Mouse (Mus musculus) layer of hippocampus, postnatal 25 days (tissue): ENCODE data around the gene Vta1. TPM values are rescaled to one million over a fixed set of nuclear protein-coding genes. Genes with fewer than 3 reads are reported as not detected.

Source experiments
- DNase-seq, 2 experiments: peaks; one replicate each; pipeline ENCODE4 v3.0.0; 2022; ENCODE audit warnings: mixed read lengths in 2 of 2, low spot score in 1 of 2; ENCODE audit errors: extremely low spot score in 1 of 2
- total RNA-seq, 2 experiments: library from RNA; stranded (reverse); gene quantifications; 2 replicates each; pipeline ENCODE4 v1.2.3; 2021

Gene Vta1
- total RNA-seq: 10 to 100 TPM; 70.4 to 75.2 TPM

DNA sequence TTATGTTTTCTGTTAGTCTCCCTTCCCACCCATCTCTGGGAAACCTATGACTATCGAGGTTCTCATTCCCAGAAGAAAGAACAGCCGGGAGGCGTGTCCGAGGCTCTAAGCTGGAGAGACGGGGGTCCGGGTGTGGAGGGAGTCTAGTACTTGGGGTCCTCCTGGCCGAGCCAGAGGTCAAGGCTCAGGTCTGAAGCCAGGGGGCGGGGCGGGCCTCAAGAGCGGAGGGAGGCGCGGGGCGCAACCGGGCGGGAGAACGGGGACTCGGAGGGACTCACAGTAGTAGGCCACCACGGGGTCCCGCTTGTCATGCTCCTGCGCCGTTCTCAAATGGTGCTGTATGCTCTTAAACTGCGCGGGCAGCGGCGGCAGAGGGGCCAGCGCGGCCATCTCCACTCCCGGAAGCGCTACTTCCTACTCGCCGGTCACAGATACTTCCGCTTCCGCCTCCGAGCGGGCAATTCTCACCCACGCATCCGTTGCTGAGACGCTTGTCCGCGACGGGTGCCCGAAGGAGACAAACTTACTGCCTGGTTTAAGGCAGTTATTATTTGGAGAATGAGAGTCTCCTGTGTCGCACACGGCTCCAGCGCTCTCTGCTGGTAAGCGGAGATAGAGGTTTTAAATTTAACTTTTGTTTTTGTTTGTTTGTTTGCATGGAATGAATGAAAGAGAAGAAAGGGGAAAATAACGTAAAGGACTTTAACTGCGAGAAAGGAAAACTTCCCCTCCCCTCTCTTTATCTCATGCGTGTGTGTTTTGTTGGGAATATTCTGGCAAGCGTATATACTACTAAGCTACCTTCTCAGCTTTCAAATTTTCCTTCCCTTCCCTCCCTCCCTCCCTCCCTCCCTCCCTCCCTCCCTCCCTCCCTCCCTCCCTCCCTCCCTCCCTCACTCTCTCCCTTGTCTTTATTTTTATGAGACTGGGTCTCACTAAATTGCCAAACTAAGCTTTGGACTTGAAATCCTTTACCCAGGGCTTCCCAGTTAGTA, at the start of gene Vta1, which contains the start of gene Nmbr:
Gene Vta1, minus strand, starts transcription at position 489 of the 995 bp plus-strand sequence.
Gene Nmbr, plus strand, starts transcription at position 520 of the 995 bp plus-strand sequence.
- DNase-seq: peak; percentile 93 to 98

DNA sequence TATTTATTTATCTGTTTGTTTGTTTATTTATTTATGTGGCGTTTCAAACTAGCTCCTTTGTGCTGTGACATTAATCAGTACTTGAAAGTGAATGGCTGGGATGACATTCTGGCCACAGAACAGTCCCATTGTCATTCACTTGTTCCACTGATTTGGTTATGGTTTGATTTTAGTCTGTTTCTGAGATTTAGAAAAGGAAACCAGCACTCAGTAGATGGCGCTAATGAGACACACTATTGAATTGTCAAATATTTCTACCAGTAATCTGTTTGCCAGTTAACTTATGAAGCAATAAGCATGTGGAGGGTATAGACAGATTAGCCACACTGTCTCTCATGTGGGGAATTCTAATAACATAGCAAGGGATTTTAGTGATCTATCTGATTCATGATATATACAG, 28.9 kb upstream of the Vta1 start:
- DNase-seq: peak in 1 of 2 experiments; percentile 46

DNA sequence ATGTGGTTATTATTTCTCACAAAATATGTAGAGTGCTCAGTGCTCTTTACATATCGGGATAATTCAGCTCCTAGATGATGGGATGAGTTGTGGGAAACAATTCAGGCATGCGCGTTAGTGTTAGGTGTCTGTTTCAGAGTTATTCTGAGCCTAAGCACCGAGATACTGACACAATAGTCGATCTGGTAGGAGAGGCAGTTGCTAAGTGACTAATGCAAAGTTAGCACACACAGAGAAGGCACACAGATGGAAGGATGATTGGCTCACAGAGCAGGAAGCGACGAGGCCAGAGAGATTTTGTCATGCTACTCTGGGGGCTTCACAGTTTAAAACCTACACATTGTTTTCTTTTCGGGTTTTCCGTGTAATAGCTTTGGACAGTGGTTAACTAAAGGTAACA, 20.3 kb upstream of the Vta1 start:
- peak; percentile 4 to 7 for DNase-seq

DNA sequence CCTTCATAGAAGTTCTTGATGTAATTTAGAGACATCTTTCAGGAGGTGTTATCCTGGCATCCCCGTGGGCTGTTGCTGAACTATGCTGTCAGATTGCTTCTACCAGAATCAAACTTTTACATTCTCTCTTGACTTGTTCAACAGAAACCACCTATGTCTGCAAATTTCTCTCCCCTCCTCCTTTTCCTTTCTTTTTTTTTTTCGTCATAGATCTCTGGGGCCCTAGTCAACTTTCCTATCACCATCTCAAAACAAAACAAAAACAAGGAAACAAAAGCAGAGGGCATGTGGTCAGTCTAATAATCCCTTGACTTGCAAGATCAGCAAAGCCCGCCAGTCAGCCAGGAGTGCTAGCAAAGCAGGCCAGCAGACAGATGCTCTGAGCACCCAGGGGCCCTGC, 12.8 kb upstream of the Vta1 start, which contains the start of gene Gje1:
Gene Gje1, minus strand, starts transcription at position 101 of the 400 bp plus-strand sequence.
- DNase-seq: no peak

DNA sequence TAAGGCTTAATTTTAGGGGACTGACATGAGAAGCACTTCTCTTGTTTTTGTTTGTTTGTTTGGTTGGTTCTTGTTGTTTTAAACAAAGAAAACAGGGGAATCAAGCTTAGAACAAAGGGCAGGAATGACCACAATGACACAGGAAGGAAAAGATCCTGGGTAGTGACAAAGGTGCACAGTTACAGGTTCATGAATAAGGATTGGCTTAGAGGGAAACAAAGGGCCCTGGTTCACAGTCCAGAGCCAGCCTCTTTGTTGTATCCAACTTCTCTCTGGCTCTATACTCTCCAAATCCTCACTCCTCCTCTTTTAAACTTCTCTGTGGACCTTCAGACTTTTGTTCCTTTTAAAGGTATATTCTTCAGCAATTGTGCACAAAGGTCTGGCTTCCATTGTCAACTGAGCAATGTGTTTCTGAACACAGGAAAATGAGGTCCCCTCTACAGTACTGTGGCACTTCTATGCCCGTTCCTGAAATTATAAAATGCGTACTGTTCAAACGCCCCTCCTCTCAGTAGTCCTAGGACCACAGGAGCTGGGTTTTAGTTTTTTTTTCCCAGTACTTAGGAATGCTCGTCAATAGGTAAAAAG, 1.4 kb downstream of the Vta1 start:
- no peak for DNase-seq

GRCm38 (mm10) chr10:14703239-14703638, 2.1 kb downstream of the Vta1 start:
- no peak for DNase-seq

GRCm38 (mm10) chr10:14690349-14690748, 15.0 kb downstream of the Vta1 start:
- no peak for DNase-seq

- no peak for DNase-seq
Measured at GRCm38 (mm10) chr10:14688785-14689442, 16.4 kb downstream of the Vta1 start.

DNA sequence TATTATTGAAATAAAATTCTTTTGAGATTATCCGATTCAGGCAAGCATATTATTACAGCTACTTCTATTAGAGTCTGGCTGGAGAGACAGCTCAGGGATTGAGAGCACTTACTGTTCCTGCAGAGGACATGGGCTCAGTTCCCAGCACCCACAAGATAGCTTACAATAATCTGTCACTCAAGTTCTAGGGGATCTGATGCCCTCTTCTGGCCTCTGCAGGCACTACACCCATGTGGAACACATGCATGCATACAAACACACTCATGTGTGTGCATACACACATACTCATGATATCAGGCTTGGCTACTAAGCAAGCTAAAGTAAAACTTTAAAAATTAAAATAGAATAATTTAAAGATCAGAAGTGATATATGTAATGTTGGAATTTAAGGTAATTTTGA, 19.7 kb downstream of the Vta1 start:
- no peak for DNase-seq

DNA sequence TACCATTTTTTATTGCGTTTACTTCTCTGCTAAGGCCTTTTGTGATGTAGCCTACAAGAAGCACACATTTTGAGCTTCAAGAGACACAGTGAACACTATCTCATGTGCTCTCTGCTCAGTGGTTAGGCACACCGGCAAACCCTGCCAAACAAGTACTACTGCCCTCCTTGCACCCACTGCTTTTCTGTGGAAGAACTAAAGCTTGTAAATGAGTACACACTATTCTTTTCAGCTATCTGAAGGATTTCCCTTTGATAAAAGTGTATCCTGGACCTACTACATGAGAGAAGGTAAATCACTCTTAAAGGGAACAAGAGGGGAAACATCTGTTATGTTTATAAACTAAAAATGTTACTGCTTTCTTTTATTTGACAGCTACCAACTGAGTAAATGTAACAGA, 39.2 kb downstream of the Vta1 start:
- DNase-seq: no peak

GRCm38 (mm10) chr10:14660875-14661274, 44.5 kb downstream of the Vta1 start:
- DNase-seq: no peak

DNA sequence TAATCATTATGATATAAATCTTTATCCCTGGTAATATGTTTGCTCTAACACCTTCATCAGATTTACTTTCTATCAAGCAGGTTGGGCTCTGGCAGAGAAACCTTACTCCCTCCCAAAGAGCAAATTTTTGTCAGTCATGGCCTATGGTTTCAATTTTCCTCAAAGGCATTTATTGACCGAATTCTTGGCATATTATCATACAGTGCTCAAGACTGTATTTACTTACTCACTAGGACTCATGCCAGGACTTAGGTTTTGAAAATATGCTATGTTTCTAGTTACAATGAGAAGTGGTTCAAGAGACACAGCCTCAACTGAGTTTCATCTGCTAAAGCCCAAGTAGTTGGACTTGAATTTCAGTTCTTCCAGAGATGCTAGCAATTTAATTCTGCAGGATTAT, 65.7 kb downstream of the Vta1 start:
- DNase-seq: no peak

GRCm38 (mm10) chr10:14639043-14639442, 66.3 kb downstream of the Vta1 start:
- no peak for DNase-seq

DNA sequence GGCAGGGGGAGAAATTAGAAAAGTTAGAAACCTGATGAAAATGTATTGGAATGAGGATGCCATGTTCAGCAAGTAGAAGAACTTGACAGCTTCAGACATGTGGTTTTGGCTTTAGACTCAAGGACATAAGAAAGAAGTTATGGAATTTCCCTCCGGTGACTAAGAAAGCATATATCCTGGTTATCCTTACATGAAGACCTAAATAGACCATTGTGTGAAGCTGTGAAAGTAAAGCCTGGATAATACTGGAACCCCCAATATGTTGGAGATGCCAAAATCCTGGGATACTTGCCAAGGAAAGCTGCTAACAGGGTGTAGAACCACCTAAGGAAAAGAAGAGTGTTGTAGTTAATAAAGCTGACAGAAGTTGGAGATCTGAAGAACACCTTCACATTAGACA, 79.7 kb downstream of the Vta1 start:
- DNase-seq: no peak

DNA sequence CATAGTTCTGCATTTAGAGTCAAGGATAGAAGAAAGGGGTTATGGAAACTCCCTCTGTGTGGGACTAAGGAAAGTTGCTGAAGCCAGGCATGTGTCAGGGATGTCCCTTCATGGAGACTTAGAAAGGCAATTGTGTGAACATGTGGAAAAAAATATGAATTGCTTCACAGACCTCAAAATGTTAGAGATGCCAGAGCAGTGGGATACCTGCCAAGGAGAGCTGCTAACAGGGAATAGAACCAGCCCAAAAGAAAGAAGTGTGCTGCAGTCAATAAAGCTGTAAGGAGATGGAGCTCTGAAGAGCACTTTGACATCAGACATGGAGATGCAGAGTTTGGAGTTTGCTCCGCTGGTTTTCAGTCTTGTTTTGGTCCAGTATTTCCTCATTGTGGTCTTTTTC, 86.2 kb downstream of the Vta1 start:
- no peak for DNase-seq

DNA sequence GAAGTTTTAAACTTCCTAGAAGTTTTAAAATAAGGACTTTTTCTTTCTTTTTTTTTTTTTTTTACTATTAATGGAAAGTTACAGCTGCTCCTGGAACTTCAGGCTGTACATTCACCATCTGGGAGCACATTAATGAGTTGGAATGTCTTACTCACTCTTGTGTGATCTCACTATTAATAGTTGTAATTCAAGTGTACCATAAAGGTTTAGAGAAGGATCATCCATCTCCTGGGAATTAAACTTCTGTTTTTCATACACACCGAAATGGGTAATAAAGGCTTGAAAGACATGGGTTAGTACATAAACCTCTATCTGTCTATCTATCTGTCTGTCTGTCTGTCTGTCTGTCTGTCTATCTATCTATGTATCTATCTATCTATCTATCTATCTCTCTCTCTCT, 87.1 kb downstream of the Vta1 start:
- no peak for DNase-seq

GRCm38 (mm10) chr10:14615441-14615840, 89.9 kb downstream of the Vta1 start:
- DNase-seq: no peak

DNA sequence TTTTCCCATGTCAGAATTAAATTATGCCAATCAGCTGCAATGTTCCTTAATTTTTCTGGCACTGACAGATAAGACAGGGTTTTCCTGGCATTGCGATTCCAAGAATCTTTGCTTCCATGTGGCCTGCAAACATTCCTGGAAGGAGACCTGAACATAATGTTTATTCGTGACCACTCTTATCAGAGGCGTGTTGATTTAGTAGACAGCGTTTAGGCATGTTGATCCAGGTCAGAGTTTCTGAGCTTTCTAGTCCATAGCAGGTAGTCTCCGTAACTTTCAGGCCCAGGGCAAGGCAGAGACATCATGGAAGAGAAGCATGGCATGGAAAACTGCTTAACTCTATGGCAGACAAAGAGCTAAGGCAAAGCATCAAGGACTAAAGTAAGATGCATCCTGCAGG, 97.8 kb downstream of the Vta1 start:
- no peak for DNase-seq
